Mouse (Mus musculus): ENCODE data around the gene Itga3. TPM values are rescaled to one million over a fixed set of nuclear protein-coding genes. Genes with fewer than 3 reads are reported as not detected.

The Itga3 gene
- polyA plus RNA-seq, 1 experiment from 2014 or later, result 9.6 TPM

GRCm38 (mm10) chr11:95032945-95033344 is 43.7 kb downstream of the Itga3 start:
- H3K9me3 ChIP-seq (replicated peaks; ENCODE audit: control insufficient read depth, low read length), result no peaks in the 10 kb centered on the region
- peaks cover 26% of the 10 kb centered on the region for H3K36me3 ChIP-seq (ENCODE audit: control insufficient read depth, insufficient read depth)
- H3K4me2 ChIP-seq (ENCODE audit: low read depth, low read length), result no peak overlapping the region
- no peaks in the 10 kb centered on the region for H3K27me3 ChIP-seq (ENCODE audit: control insufficient read depth, insufficient read depth, low read length)
- H3K4me1 ChIP-seq (ENCODE audit: control insufficient read depth, insufficient read depth, low read length), result peaks cover 8% of the 10 kb centered on the region; the same call in 1 of the 2 replicates
- H3K9ac ChIP-seq (ENCODE audit: low read length), result no peak overlapping the region
- 43% methylated on average over 6 of the region's 6 CpGs for WGBS
- H3K27ac ChIP-seq (ENCODE audit: low read length), result no peak overlapping the region
- ATAC-seq (replicated peaks; ENCODE audit: extremely low read depth, insufficient read depth, low FRiP score), result no peak
- no peak overlapping the region for H3K4me3 ChIP-seq (ENCODE audit: low read length)

- Histone ChIP-seq H3K27ac (ENCODE audit: low read length) (no peak overlapping the region), H3K4me3 (ENCODE audit: low read length) (no peak overlapping the region), H3K9ac (ENCODE audit: low read length) (no peak overlapping the region), H3K4me1 (ENCODE audit: control insufficient read depth, insufficient read depth, low read length) (no peaks in the 10 kb centered on the region), H3K9me3 (replicated peaks; ENCODE audit: control insufficient read depth, low read length) (no peaks in the 10 kb centered on the region), H3K4me2 (ENCODE audit: low read depth, low read length) (no peak overlapping the region), H3K27me3 (ENCODE audit: control insufficient read depth, insufficient read depth, low read length) (no peaks in the 10 kb centered on the region), H3K36me3 (ENCODE audit: control insufficient read depth, insufficient read depth) (peaks cover 23% of the 10 kb centered on the region)
- WGBS, result 53% methylated on average over 13 of the region's 13 CpGs
- no peak for ATAC-seq (replicated peaks; ENCODE audit: extremely low read depth, insufficient read depth, low FRiP score)
These were observed 48.6 kb downstream of the Itga3 start for GRCm38 (mm10) chr11:95027850-95028470.

- Histone ChIP-seq H3K4me2 (ENCODE audit: low read depth, low read length) (no peak overlapping the region), H3K27ac (ENCODE audit: low read length) (no peak overlapping the region), H3K9ac (ENCODE audit: low read length) (no peak overlapping the region), H3K9me3 (replicated peaks; ENCODE audit: control insufficient read depth, low read length) (no peaks in the 10 kb centered on the region), H3K36me3 (ENCODE audit: control insufficient read depth, insufficient read depth) (peaks cover 21% of the 10 kb centered on the region), H3K4me1 (ENCODE audit: control insufficient read depth, insufficient read depth, low read length) (no peaks in the 10 kb centered on the region), H3K4me3 (ENCODE audit: low read length) (no peak overlapping the region), H3K27me3 (ENCODE audit: control insufficient read depth, insufficient read depth, low read length) (no peaks in the 10 kb centered on the region)
- WGBS, result 79% methylated on average over 6 of the region's 6 CpGs
- ATAC-seq (replicated peaks; ENCODE audit: extremely low read depth, insufficient read depth, low FRiP score), result no peak
These were observed 49.8 kb downstream of the Itga3 start for GRCm38 (mm10) chr11:95026849-95027248.

GRCm38 (mm10) chr11:95026090-95026542 is 50.5 kb downstream of the Itga3 start:
- Histone ChIP-seq H3K4me3 (ENCODE audit: low read length) (no peak overlapping the region), H3K36me3 (ENCODE audit: control insufficient read depth, insufficient read depth) (peaks cover 18% of the 10 kb centered on the region), H3K27me3 (ENCODE audit: control insufficient read depth, insufficient read depth, low read length) (no peaks in the 10 kb centered on the region), H3K4me2 (ENCODE audit: low read depth, low read length) (no peak overlapping the region), H3K4me1 (ENCODE audit: control insufficient read depth, insufficient read depth, low read length) (no peaks in the 10 kb centered on the region), H3K9me3 (replicated peaks; ENCODE audit: control insufficient read depth, low read length) (no peaks in the 10 kb centered on the region), H3K9ac (ENCODE audit: low read length) (no peak overlapping the region), H3K27ac (ENCODE audit: low read length) (no peak overlapping the region)
- no peak for ATAC-seq (replicated peaks; ENCODE audit: extremely low read depth, insufficient read depth, low FRiP score)
- 68% methylated on average over 6 of the region's 6 CpGs for WGBS

- Histone ChIP-seq H3K4me3 (ENCODE audit: low read length) (no peak overlapping the region), H3K27ac (ENCODE audit: low read length) (no peak overlapping the region), H3K9ac (ENCODE audit: low read length) (no peak overlapping the region), H3K9me3 (replicated peaks; ENCODE audit: control insufficient read depth, low read length) (no peaks in the 10 kb centered on the region), H3K27me3 (ENCODE audit: control insufficient read depth, insufficient read depth, low read length) (no peaks in the 10 kb centered on the region), H3K36me3 (ENCODE audit: control insufficient read depth, insufficient read depth) (peaks cover 18% of the 10 kb centered on the region), H3K4me2 (ENCODE audit: low read depth, low read length) (no peak overlapping the region), H3K4me1 (ENCODE audit: control insufficient read depth, insufficient read depth, low read length) (no peaks in the 10 kb centered on the region)
- no peak for ATAC-seq (replicated peaks; ENCODE audit: extremely low read depth, insufficient read depth, low FRiP score)
- WGBS, result 83% methylated on average over 11 of the region's 11 CpGs
These were observed 51.2 kb downstream of the Itga3 start for GRCm38 (mm10) chr11:95025227-95026012.

- Histone ChIP-seq H3K9me3 (replicated peaks; ENCODE audit: control insufficient read depth, low read length) (no peaks in the 10 kb centered on the region), H3K9ac (ENCODE audit: low read length) (no peak overlapping the region), H3K4me2 (ENCODE audit: low read depth, low read length) (no peak overlapping the region), H3K27me3 (ENCODE audit: control insufficient read depth, insufficient read depth, low read length) (peaks cover 4% of the 10 kb centered on the region; the same call in 1 of the 2 replicates), H3K4me3 (ENCODE audit: low read length) (no peak overlapping the region), H3K27ac (ENCODE audit: low read length) (no peak overlapping the region), H3K4me1 (ENCODE audit: control insufficient read depth, insufficient read depth, low read length) (no peaks in the 10 kb centered on the region), H3K36me3 (ENCODE audit: control insufficient read depth, insufficient read depth) (peaks cover 15% of the 10 kb centered on the region)
- WGBS, result 75% methylated on average over 29 of the region's 29 CpGs
- ATAC-seq (replicated peaks; ENCODE audit: extremely low read depth, insufficient read depth, low FRiP score), result no peak
These were observed 52.0 kb downstream of the Itga3 start for GRCm38 (mm10) chr11:95024439-95025184.

GRCm38 (mm10) chr11:95023481-95023880 is 53.1 kb downstream of the Itga3 start:
- Histone ChIP-seq H3K4me3 (ENCODE audit: low read length) (no peak overlapping the region), H3K9ac (ENCODE audit: low read length) (no peak overlapping the region), H3K4me2 (ENCODE audit: low read depth, low read length) (no peak overlapping the region), H3K9me3 (replicated peaks; ENCODE audit: control insufficient read depth, low read length) (no peaks in the 10 kb centered on the region), H3K27ac (ENCODE audit: low read length) (no peak overlapping the region), H3K4me1 (ENCODE audit: control insufficient read depth, insufficient read depth, low read length) (no peaks in the 10 kb centered on the region), H3K27me3 (ENCODE audit: control insufficient read depth, insufficient read depth, low read length) (peaks cover 12% of the 10 kb centered on the region), H3K36me3 (ENCODE audit: control insufficient read depth, insufficient read depth) (peaks cover 12% of the 10 kb centered on the region; the same call in 1 of the 2 replicates)
- 91% methylated on average over 9 of the region's 9 CpGs for WGBS
- ATAC-seq (replicated peaks; ENCODE audit: extremely low read depth, insufficient read depth, low FRiP score), result no peak

GRCm38 (mm10) chr11:95022237-95022992 is 54.2 kb downstream of the Itga3 start:
- Histone ChIP-seq H3K27ac (ENCODE audit: low read length) (no peak overlapping the region), H3K4me3 (ENCODE audit: low read length) (no peak overlapping the region), H3K9me3 (replicated peaks; ENCODE audit: control insufficient read depth, low read length) (no peaks in the 10 kb centered on the region), H3K36me3 (ENCODE audit: control insufficient read depth, insufficient read depth) (peaks cover 12% of the 10 kb centered on the region; the same call in 1 of the 2 replicates), H3K9ac (ENCODE audit: low read length) (no peak overlapping the region), H3K4me1 (ENCODE audit: control insufficient read depth, insufficient read depth, low read length) (no peaks in the 10 kb centered on the region), H3K27me3 (ENCODE audit: control insufficient read depth, insufficient read depth, low read length) (peaks cover 12% of the 10 kb centered on the region), H3K4me2 (ENCODE audit: low read depth, low read length) (no peak overlapping the region)
- no peak for ATAC-seq (replicated peaks; ENCODE audit: extremely low read depth, insufficient read depth, low FRiP score)
- WGBS, result 72% methylated on average over 10 of the region's 10 CpGs
